ENCODE assay signal across 10 mouse cellular contexts in the genomic region with DNA sequence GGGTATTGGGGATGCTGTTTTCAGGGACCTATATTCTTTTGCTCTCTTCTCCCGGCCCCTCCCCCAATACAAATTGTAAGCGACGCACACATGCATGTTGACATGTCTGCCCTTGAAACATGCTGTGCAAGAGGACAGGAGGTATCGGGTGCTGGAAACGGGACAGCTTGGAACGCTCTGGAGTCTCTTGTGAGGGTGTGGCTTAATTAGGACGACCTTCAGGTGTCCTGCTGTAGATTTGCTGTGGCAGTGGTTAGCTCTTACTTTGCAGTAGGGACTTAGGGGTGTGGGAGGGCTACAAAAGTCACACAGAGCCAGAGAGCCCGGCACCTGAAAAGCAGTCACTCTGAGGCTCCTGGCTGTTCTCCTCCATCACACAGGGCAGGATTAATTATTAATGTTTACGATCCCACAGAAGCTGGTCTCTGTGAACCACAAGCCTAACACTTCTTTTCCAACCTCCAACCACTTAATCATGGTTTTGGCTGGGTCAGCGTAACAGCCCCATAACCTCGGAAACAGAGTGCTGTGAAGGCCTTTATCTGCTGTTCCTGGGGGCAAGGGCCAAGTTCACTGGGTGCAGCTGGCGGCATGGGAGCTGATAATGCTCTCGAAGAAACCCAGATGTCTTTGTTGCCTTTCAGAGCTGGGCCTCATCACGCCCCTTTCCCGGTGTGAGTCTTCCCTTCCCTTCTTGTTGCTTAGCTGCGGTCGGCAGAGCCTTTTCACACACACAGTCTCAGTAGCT. TPM values are rescaled to one million over a fixed set of nuclear protein-coding genes. Genes with fewer than 3 reads are reported as not detected.
DNase-seq lines count a peak whose midpoint lies in the region; ATAC-seq and TF ChIP-seq lines count a peak whose summit lies in the region.
"Had no signal": no experiment of that assay in that cellular context is flagged by ENCODE, and none has a peak within 500 bp of the region (broad histone marks: within the 10 kb centered on the region; RNA-seq: fewer than 3 reads in every experiment).

No protein-coding gene starts in this region.

- no peak overlapping the region for H3K4me3 ChIP-seq in heart, postnatal 0 days (ENCODE audit: low read depth, low read length)
- H3K4me3 ChIP-seq in limb, embryonic 10.5 days, result no peak overlapping the region
- H3K4me3 ChIP-seq: myocyte had no signal

- peak; percentile 62 for ATAC-seq in heart, postnatal 0 days (ENCODE audit: insufficient read depth, low read depth)

- no peaks in the 10 kb centered on the region for H3K36me3 ChIP-seq in heart, postnatal 0 days (replicated peaks; ENCODE audit: control insufficient read depth, insufficient read depth, low read length)
- H3K36me3 ChIP-seq in limb, embryonic 10.5 days, result peaks cover 2% of the 10 kb centered on the region

- H3K9ac ChIP-seq in heart, postnatal 0 days (replicated peaks; ENCODE audit: low read depth, low read length), result no peak overlapping the region

- no peaks in the 10 kb centered on the region for H3K27me3 ChIP-seq in heart, postnatal 0 days (ENCODE audit: control insufficient read depth, insufficient read depth, low read length)
- no peaks in the 10 kb centered on the region for H3K27me3 ChIP-seq in limb, embryonic 10.5 days (ENCODE audit: low read depth, poor library complexity, severe bottlenecking)

- H3K4me1 ChIP-seq in heart, postnatal 0 days (ENCODE audit: control insufficient read depth, insufficient read depth), result peaks cover 21% of the 10 kb centered on the region
- H3K4me1 ChIP-seq in limb, embryonic 10.5 days, result peaks cover 13% of the 10 kb centered on the region

- H3K27ac ChIP-seq in heart, postnatal 0 days (ENCODE audit: low read depth), result peak overlapping the region; percentile 34; the same call in 1 of the 2 replicates
- peak overlapping the region; percentile 12; the same call in 1 of the 2 replicates for H3K27ac ChIP-seq in limb, embryonic 10.5 days

- no peaks in the 10 kb centered on the region for H3K9me3 ChIP-seq in heart, postnatal 0 days (replicated peaks; ENCODE audit: control insufficient read depth, low read length)
- no peaks in the 10 kb centered on the region for H3K9me3 ChIP-seq in limb, embryonic 10.5 days (replicated peaks)

- WGBS in heart, postnatal 0 days, result 22% methylated on average over 17 of the region's 17 CpGs
- WGBS in limb, embryonic 10.5 days, result 63% methylated on average over 17 of the region's 17 CpGs

- no peak for TF ChIP-seq CTCF in heart, postnatal 0 days (IDR thresholded peaks at IDR 0.05; ENCODE audit: low read depth)

- TF ChIP-seq EP300 in heart, postnatal 0 days (IDR thresholded peaks at IDR 0.05; ENCODE audit: low read depth), result no peak

- DNase-seq in ovary, adult 18-20 months (ENCODE audit: low spot score), result peak; percentile 65
- no peak for DNase-seq in ovary, postnatal 14 days (ENCODE audit: low spot score)
- DNase-seq in heart, postnatal 0 days (ENCODE audit: low spot score), result peak; percentile 57
- DNase-seq in limb, embryonic 10.5 days (ENCODE audit: low spot score), result no peak
- peak; percentile 87 for DNase-seq in yolk sac, embryonic 10.5 days (ENCODE audit: low spot score)
- no peak for DNase-seq in left cerebral cortex, adult 11 months (ENCODE audit: low spot score)
- DNase-seq in adipocyte (ENCODE audit: low spot score), result no peak
- DNase-seq in layer of hippocampus, adult 9-10 months (ENCODE audit: low spot score), result no peak
- DNase-seq: gastrocnemius, postnatal 36 days had no signal

- no peak overlapping the region for H3K4me2 ChIP-seq in heart, postnatal 0 days (ENCODE audit: low read depth, low read length)

RNA-seq across cellular contexts. Expression of a gene that starts 17.9 kb away (rescaled TPM):
- total RNA-seq in heart, postnatal 0 days (2014; rRNA removed; ENCODE audit: low replicate concordance), result 14.8 and 28.2 TPM in 2 replicates
- 9.4 and 11.7 TPM in 2 replicates for polyA plus RNA-seq in heart, postnatal 0 days (2015; fragmentation: Nextera tagmentation; extraction: Ambion mirVana)
- 64.7 and 68.0 TPM in 2 replicates for polyA plus RNA-seq in limb, embryonic 10.5 days (2016; fragmentation: Nextera tagmentation; extraction: Ambion mirVana)

Comparison
In these comparisons a context has a peak if more than half of its experiments do, and no peak if none do; other contexts are left out.
1. DNase-seq: peak in ovary, adult 18-20 months (single experiment), heart, postnatal 0 days (single experiment) and yolk sac, embryonic 10.5 days (single experiment); none in ovary, postnatal 14 days (single experiment), limb, embryonic 10.5 days (single experiment), left cerebral cortex, adult 11 months (single experiment), adipocyte (single experiment) and layer of hippocampus, adult 9-10 months (single experiment).